Mouse (Mus musculus): ENCODE measurements around the gene Fdxacb1.

Gene Fdxacb1

GRCm38 (mm10) chr9:50811187-50811586 lies 43.2 kb downstream of the Fdxacb1 start:
- DNase-seq: no peak

DNA sequence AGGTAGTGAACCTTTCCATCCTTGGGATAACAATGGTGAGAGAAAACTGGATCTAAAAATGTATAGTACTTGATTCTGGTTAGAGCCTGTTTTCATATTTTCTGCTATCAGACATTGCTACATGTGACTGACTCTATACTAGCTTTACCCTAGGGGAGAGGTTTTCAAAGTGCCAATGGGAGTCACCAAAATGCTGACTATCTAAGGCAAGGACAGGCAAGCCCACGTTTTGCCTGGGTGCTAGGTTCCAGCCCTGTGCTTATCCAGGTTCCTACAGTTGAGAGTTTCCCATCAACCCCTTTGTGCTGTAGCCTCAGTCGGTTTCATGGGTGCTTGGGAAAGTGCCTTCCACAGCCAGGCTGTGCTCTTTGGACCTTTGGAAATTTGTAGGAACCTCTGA lies 43.7 kb downstream of the Fdxacb1 start:
- no peak for DNase-seq

- no peak for DNase-seq
Measured at GRCm38 (mm10) chr9:50813796-50814195, 45.8 kb downstream of the Fdxacb1 start.

DNA sequence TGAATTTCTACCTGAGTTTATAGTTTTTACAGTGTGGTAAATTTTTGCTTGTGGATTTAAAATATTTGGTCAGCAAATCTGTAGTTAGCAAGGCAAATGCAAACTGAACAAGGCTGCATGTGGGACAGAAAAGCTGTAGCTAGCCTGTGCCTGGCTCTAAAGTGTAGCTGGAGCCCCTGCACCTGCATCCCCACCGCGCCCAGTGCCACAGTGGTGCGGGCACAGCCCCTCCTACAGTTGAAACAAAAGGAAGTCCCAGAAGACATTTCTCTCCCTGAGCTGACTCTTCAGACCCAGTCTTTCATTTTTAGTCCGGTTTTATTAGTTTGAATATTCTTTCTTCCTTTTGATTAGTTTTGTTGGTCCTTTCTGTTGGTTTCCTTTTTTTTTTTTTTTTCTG lies 47.6 kb downstream of the Fdxacb1 start:
- DNase-seq: no peak

GRCm38 (mm10) chr9:50816512-50816911 lies 48.5 kb downstream of the Fdxacb1 start:
- no peak for DNase-seq

DNA sequence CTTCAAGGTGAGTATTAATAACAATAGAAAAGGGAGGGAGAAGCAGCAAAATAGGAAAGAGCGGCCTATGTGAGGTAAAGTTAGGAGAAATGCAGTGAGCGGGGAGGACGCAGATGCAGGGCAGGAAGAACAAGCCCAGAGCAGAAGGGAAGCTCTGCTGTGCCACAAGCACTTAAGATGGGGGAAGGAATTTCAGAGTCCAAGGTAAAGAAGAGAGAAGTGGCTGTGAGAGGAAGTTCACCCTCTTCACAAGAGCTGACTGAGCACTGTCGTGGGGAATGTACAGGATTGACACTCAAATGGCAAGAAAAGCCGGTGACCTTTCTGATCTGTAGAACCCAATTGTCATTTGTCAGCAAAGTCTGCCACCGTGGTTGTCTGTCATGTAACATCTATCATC lies 50.0 kb downstream of the Fdxacb1 start:
- DNase-seq: no peak

DNA sequence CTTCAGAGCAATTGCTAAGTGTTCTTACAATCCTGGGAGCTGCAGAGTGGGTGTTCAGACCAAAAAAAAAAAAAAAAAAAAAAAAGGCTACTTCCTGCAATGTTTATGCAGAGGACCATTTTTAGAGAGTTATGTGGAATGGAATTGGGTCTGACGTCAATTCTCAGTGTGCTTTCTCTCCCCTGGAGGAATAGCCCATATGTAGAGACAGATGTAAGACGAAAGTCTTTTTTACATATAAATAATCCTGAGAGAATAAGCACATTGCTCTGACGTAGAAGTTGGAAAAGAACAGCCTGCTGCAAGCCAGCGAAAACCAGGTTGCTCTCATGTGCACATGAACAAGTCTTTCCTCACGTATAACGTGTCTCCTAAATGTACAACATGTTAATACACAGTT lies 51.7 kb downstream of the Fdxacb1 start:
- DNase-seq: no peak

DNA sequence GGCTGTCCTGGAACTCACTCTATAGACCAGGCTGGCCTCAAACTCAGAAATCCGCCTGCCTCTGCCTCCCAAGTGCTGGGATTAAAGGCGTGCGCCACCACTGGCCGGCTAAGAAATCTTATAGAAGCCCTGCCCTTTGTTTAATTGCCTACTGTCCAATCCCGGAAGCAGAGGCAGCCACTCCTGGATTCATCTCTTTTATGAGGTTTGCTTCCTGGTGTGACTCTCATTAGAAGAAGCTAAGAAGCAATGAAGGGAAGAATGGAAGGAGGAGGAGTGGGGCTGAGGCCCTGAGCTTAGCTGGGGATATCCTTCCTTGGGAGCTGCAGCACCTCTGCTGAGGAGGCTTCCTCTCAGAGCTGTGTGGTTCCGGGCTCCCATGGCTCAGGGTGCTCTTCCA lies 53.6 kb downstream of the Fdxacb1 start:
- no peak for DNase-seq

- DNase-seq: no peak
Measured at GRCm38 (mm10) chr9:50822216-50822615, 54.2 kb downstream of the Fdxacb1 start.

All from kidney, adult 18-20 months (tissue).